Mouse (Mus musculus): ENCODE measurements around the gene Shld1. TPM values are rescaled to one million over a fixed set of nuclear protein-coding genes. Genes with fewer than 3 reads are reported as not detected.

Shld1 gene
- polyA plus RNA-seq, 1 experiment from 2014 or later: 16.1 TPM

GRCm38 (mm10) chr2:132697256-132697655, 10.5 kb downstream of the Shld1 start:
- DNase-seq (ENCODE audit: low spot score) (no peak), ATAC-seq (ENCODE audit: low read depth) (no peak)
- WGBS: 77% methylated on average over 5 of the region's 5 CpGs
- no peak overlapping the region for H3K27ac ChIP-seq (replicated peaks; ENCODE audit: low read depth, low read length)
- no peaks in the 10 kb centered on the region for H3K9me3 ChIP-seq (ENCODE audit: control insufficient read depth, low read length)
- H3K4me2 ChIP-seq (ENCODE audit: low read depth, low read length): no peak overlapping the region
- H3K9ac ChIP-seq (ENCODE audit: low read depth, low read length): no peak overlapping the region
- no peaks in the 10 kb centered on the region; the same call in 1 of the 2 replicates for H3K36me3 ChIP-seq (ENCODE audit: control insufficient read depth, insufficient read depth, low read length)
- H3K4me3 ChIP-seq (ENCODE audit: low read depth, low read length): no peak overlapping the region
- no peaks in the 10 kb centered on the region for H3K27me3 ChIP-seq (replicated peaks; ENCODE audit: control insufficient read depth, insufficient read depth, low read length)
- no peaks in the 10 kb centered on the region for H3K4me1 ChIP-seq (ENCODE audit: control insufficient read depth, insufficient read depth, low read length)

DNA sequence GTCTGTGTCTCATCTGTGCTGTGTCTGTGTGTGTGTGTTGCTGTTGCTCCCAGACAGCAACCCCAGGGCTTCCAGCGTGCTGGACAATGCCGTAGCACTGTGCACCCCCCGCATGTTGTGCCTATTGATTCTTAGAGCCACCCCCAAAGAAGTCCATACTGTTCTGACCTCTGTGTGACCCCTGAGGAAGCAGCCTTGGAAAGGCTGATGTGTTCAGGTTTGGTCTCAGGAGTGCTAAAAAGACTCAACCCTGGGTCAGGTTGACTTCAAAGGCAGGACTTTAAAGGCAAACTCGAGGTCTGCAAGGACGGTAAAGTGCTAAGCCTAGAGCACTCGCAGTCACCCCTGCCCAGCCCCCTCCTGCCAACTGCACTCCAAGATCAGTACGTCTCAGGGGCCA, 11.0 kb downstream of the Shld1 start:
- Histone ChIP-seq H3K9me3 (ENCODE audit: control insufficient read depth, low read length) (no peaks in the 10 kb centered on the region), H3K27ac (replicated peaks; ENCODE audit: low read depth, low read length) (no peak overlapping the region), H3K36me3 (ENCODE audit: control insufficient read depth, insufficient read depth, low read length) (no peaks in the 10 kb centered on the region; the same call in 1 of the 2 replicates), H3K4me2 (ENCODE audit: low read depth, low read length) (no peak overlapping the region), H3K27me3 (replicated peaks; ENCODE audit: control insufficient read depth, insufficient read depth, low read length) (no peaks in the 10 kb centered on the region), H3K4me1 (ENCODE audit: control insufficient read depth, insufficient read depth, low read length) (no peaks in the 10 kb centered on the region), H3K4me3 (ENCODE audit: low read depth, low read length) (no peak overlapping the region), H3K9ac (ENCODE audit: low read depth, low read length) (no peak overlapping the region)
- no peak for ATAC-seq (ENCODE audit: low read depth)
- no peak for DNase-seq (ENCODE audit: low spot score)
- 62% methylated on average over 7 of the region's 7 CpGs for WGBS

DNA sequence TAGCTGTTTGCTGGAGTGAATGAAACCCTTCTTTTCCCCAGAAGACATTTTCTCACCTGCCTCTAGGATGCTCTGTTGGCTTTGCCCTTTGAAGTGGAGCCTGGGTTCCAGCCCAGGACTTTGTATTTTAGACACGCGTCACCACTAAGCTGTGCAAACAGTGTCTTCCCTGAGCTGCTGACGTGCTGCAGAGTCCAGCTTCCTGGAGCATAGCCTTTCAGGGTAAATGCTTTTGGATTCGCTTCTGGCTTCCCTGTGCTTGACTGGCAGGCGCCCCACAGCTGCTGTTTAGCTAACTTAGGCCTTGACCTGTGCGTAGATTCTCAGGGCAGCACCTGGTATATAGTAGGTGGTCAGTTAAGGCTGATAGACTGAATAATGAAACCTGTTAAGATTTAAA, 11.7 kb downstream of the Shld1 start:
- Histone ChIP-seq H3K27me3 (replicated peaks; ENCODE audit: control insufficient read depth, insufficient read depth, low read length) (no peaks in the 10 kb centered on the region), H3K4me3 (ENCODE audit: low read depth, low read length) (no peak overlapping the region), H3K9ac (ENCODE audit: low read depth, low read length) (no peak overlapping the region), H3K4me1 (ENCODE audit: control insufficient read depth, insufficient read depth, low read length) (no peaks in the 10 kb centered on the region), H3K9me3 (ENCODE audit: control insufficient read depth, low read length) (no peaks in the 10 kb centered on the region), H3K4me2 (ENCODE audit: low read depth, low read length) (no peak overlapping the region), H3K27ac (replicated peaks; ENCODE audit: low read depth, low read length) (no peak overlapping the region), H3K36me3 (ENCODE audit: control insufficient read depth, insufficient read depth, low read length) (no peaks in the 10 kb centered on the region; the same call in 1 of the 2 replicates)
- DNase-seq (ENCODE audit: low spot score): no peak
- ATAC-seq (ENCODE audit: low read depth): no peak
- 85% methylated on average over 6 of the region's 6 CpGs for WGBS

DNA sequence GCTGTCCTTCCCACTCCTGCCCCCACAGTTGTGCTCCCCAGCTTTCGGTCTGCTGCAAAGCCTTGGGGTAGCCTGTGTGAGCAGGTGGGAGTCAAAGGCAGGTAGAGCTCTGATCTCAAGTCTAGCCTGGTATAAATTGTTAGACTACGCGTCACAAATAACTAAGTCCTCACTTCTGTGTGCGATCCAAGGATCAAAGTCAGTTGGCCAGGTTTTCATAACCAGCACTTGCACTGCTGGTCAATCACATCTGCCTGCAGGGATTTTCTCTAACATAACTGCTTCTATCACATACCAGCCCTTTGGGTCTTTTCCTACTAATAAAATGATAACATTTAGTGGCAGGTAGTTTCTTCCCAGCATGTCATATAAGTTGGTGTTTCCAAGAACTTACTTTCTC, 14.2 kb downstream of the Shld1 start:
- H3K4me1 ChIP-seq (ENCODE audit: control insufficient read depth, insufficient read depth, low read length): no peaks in the 10 kb centered on the region
- no peak overlapping the region for H3K4me3 ChIP-seq (ENCODE audit: low read depth, low read length)
- no peak overlapping the region for H3K9ac ChIP-seq (ENCODE audit: low read depth, low read length)
- WGBS: 90% methylated on average over 4 of the region's 4 CpGs
- no peaks in the 10 kb centered on the region for H3K27me3 ChIP-seq (replicated peaks; ENCODE audit: control insufficient read depth, insufficient read depth, low read length)
- no peak for DNase-seq (ENCODE audit: low spot score)
- H3K27ac ChIP-seq (replicated peaks; ENCODE audit: low read depth, low read length): no peak overlapping the region
- no peaks in the 10 kb centered on the region for H3K36me3 ChIP-seq (ENCODE audit: control insufficient read depth, insufficient read depth, low read length)
- no peak overlapping the region for H3K4me2 ChIP-seq (ENCODE audit: low read depth, low read length)
- ATAC-seq (ENCODE audit: low read depth): no peak
- H3K9me3 ChIP-seq (ENCODE audit: control insufficient read depth, low read length): no peaks in the 10 kb centered on the region

GRCm38 (mm10) chr2:132701451-132701886, 14.7 kb downstream of the Shld1 start:
- H3K27me3 ChIP-seq (replicated peaks; ENCODE audit: control insufficient read depth, insufficient read depth, low read length): no peaks in the 10 kb centered on the region
- ATAC-seq (ENCODE audit: low read depth): peak; percentile 83
- no peaks in the 10 kb centered on the region for H3K36me3 ChIP-seq (ENCODE audit: control insufficient read depth, insufficient read depth, low read length)
- H3K4me2 ChIP-seq (ENCODE audit: low read depth, low read length): no peak overlapping the region
- H3K9ac ChIP-seq (ENCODE audit: low read depth, low read length): no peak overlapping the region
- H3K4me3 ChIP-seq (ENCODE audit: low read depth, low read length): no peak overlapping the region
- peak; percentile 68 for DNase-seq (ENCODE audit: low spot score)
- H3K9me3 ChIP-seq (ENCODE audit: control insufficient read depth, low read length): no peaks in the 10 kb centered on the region
- WGBS: 15% methylated on average over 7 of the region's 7 CpGs
- no peaks in the 10 kb centered on the region for H3K4me1 ChIP-seq (ENCODE audit: control insufficient read depth, insufficient read depth, low read length)
- H3K27ac ChIP-seq (replicated peaks; ENCODE audit: low read depth, low read length): no peak overlapping the region

- Histone ChIP-seq H3K4me3 (ENCODE audit: low read depth, low read length) (no peak overlapping the region), H3K9ac (ENCODE audit: low read depth, low read length) (no peak overlapping the region), H3K4me1 (ENCODE audit: control insufficient read depth, insufficient read depth, low read length) (no peaks in the 10 kb centered on the region), H3K4me2 (ENCODE audit: low read depth, low read length) (no peak overlapping the region), H3K36me3 (ENCODE audit: control insufficient read depth, insufficient read depth, low read length) (no peaks in the 10 kb centered on the region), H3K27ac (replicated peaks; ENCODE audit: low read depth, low read length) (no peak overlapping the region), H3K27me3 (replicated peaks; ENCODE audit: control insufficient read depth, insufficient read depth, low read length) (no peaks in the 10 kb centered on the region), H3K9me3 (ENCODE audit: control insufficient read depth, low read length) (no peaks in the 10 kb centered on the region)
- no peak for ATAC-seq (ENCODE audit: low read depth)
- 79% methylated on average over 10 of the region's 10 CpGs for WGBS
- no peak for DNase-seq (ENCODE audit: low spot score)
Observed at GRCm38 (mm10) chr2:132705251-132705992, 18.7 kb downstream of the Shld1 start.

DNA sequence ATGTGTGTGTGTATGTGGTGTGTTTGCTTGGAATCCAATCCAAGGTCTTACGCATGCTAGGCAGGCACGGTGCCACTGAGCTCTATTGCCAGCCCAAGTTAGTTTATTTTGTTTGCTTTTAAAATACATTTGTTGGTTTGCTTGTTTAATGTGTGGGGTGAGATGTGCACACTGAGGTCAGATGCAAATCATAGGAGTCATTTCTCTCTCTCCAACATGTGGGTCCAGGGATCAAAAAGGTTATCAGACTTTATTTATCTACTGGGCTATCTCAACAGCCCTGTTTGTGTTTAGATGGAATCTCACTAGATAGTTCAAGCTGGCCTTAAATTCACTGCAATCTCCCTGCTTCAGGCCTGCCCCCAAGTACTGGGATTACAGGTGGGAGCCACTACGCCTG, 19.6 kb downstream of the Shld1 start:
- Histone ChIP-seq H3K27me3 (replicated peaks; ENCODE audit: control insufficient read depth, insufficient read depth, low read length) (no peaks in the 10 kb centered on the region), H3K27ac (replicated peaks; ENCODE audit: low read depth, low read length) (no peak overlapping the region), H3K4me2 (ENCODE audit: low read depth, low read length) (no peak overlapping the region), H3K9me3 (ENCODE audit: control insufficient read depth, low read length) (no peaks in the 10 kb centered on the region), H3K9ac (ENCODE audit: low read depth, low read length) (no peak overlapping the region), H3K4me3 (ENCODE audit: low read depth, low read length) (no peak overlapping the region), H3K36me3 (ENCODE audit: control insufficient read depth, insufficient read depth, low read length) (no peaks in the 10 kb centered on the region), H3K4me1 (ENCODE audit: control insufficient read depth, insufficient read depth, low read length) (no peaks in the 10 kb centered on the region)
- ATAC-seq (ENCODE audit: low read depth) (no peak), DNase-seq (ENCODE audit: low spot score) (no peak)
- 81% methylated on average over 3 of the region's 3 CpGs for WGBS

DNA sequence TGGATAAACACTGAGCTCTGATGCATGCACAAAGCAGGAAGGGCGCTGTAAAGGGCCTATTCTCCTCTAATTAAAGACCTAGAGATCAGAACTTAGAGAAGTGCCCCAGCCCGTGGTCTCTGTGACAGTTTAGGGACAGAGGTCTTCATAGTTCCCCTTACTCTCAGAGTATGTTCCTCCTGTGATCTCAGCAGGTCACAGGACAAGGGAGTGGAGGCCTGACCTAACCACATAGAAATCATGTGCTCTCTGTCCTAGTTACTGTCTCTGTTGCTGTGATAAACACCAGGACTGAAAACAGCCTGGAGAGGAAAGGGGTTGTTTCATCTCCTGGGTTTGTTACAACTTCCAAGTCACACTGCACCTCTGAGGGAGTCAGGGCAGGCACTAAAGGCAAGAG, 23.8 kb downstream of the Shld1 start:
- Histone ChIP-seq H3K36me3 (ENCODE audit: control insufficient read depth, insufficient read depth, low read length) (no peaks in the 10 kb centered on the region), H3K4me3 (ENCODE audit: low read depth, low read length) (no peak overlapping the region), H3K27ac (replicated peaks; ENCODE audit: low read depth, low read length) (no peak overlapping the region), H3K27me3 (replicated peaks; ENCODE audit: control insufficient read depth, insufficient read depth, low read length) (no peaks in the 10 kb centered on the region), H3K4me2 (ENCODE audit: low read depth, low read length) (no peak overlapping the region), H3K9me3 (ENCODE audit: control insufficient read depth, low read length) (no peaks in the 10 kb centered on the region), H3K4me1 (ENCODE audit: control insufficient read depth, insufficient read depth, low read length) (no peaks in the 10 kb centered on the region), H3K9ac (ENCODE audit: low read depth, low read length) (no peak overlapping the region)
- ATAC-seq (ENCODE audit: low read depth) (no peak), DNase-seq (ENCODE audit: low spot score) (no peak)
- WGBS: 67% methylated on average over 2 of the region's 2 CpGs

- no peaks in the 10 kb centered on the region for H3K9me3 ChIP-seq (ENCODE audit: control insufficient read depth, low read length)
- no peaks in the 10 kb centered on the region for H3K36me3 ChIP-seq (ENCODE audit: control insufficient read depth, insufficient read depth, low read length)
- no peak overlapping the region for H3K27ac ChIP-seq (replicated peaks; ENCODE audit: low read depth, low read length)
- no peak overlapping the region for H3K9ac ChIP-seq (ENCODE audit: low read depth, low read length)
- 78% methylated on average over 8 of the region's 8 CpGs for WGBS
- no peak overlapping the region for H3K4me2 ChIP-seq (ENCODE audit: low read depth, low read length)
- H3K4me1 ChIP-seq (ENCODE audit: control insufficient read depth, insufficient read depth, low read length): no peaks in the 10 kb centered on the region
- DNase-seq (ENCODE audit: low spot score): no peak
- H3K27me3 ChIP-seq (replicated peaks; ENCODE audit: control insufficient read depth, insufficient read depth, low read length): no peaks in the 10 kb centered on the region
- no peak for ATAC-seq (ENCODE audit: low read depth)
- H3K4me3 ChIP-seq (ENCODE audit: low read depth, low read length): no peak overlapping the region
Observed at GRCm38 (mm10) chr2:132712061-132712460, 25.3 kb downstream of the Shld1 start.

All from embryonic facial prominence, embryonic 14.5 days (tissue).